Mouse (Mus musculus) heart, postnatal 0 days (tissue): ENCODE results near the gene Plcxd2.

ENCODE experiments used
- CTCF ChIP-seq: IDR thresholded peaks from 2 replicates; pipeline ENCODE4 v1.5.1; 2016; ENCODE audit warnings: antibody characterized with exemption, control low read depth, low read depth
- EP300 ChIP-seq: IDR thresholded peaks from 2 replicates; pipeline ENCODE4 v1.6.1; 2016; ENCODE audit warnings: antibody characterized with exemption, low read depth

GRCm38 (mm10) chr16:45999374-46000191 lies 10.4 kb downstream of the Plcxd2 start:
- no peak for TF ChIP-seq EP300
- TF ChIP-seq CTCF = no peak
